Mouse (Mus musculus) hindbrain, postnatal 0 days (tissue): Measurements from ENCODE around the gene Eps8l2. TPM values are rescaled to one million over a fixed set of nuclear protein-coding genes. Genes with fewer than 3 reads are reported as not detected.
A peak's percentile ranks its signal among the peaks of the same experiment; 100 is the strongest.
"Not testable (repeated sequence)": the region's sequence is repeated elsewhere in the genome, so short reads cannot be mapped to it uniquely, and the experiment has no call there.

Source experiments
- ATAC-seq: fragments of 200-750 bp; cut with Nextera tagmentation; 2 replicates; pipeline ENCODE4 v1.8.0; 2017; ENCODE audit warnings: mild to moderate bottlenecking, moderate TSS enrichment, moderate library complexity
- DNase-seq: peaks from one replicate; pipeline ENCODE4 v3.0.0-alpha.2; 2015; ENCODE audit warnings: low spot score
- H3K27ac ChIP-seq: fragments of 300-500 bp; sonication (generic); 2 replicates; pipeline ENCODE4 v1.5.1; 2014; ENCODE audit warnings: mild to moderate bottlenecking
- H3K27me3 ChIP-seq: fragments of 300-500 bp; sonication (generic); 2 replicates; pipeline ENCODE4 v1.6.1; 2014; ENCODE audit warnings: low read length, mixed read lengths; ENCODE audit not compliant: insufficient read depth
- H3K36me3 ChIP-seq: fragments of 300-500 bp; sonication (generic); 2 replicates; pipeline ENCODE4 v1.6.1; 2014; ENCODE audit warnings: low read length, mixed read lengths; ENCODE audit not compliant: insufficient read depth
- H3K4me1 ChIP-seq: fragments of 300-500 bp; sonication (generic); 2 replicates; pipeline ENCODE4 v1.6.1; 2014; ENCODE audit warnings: antibody characterized with exemption, low read length, mixed read lengths; ENCODE audit not compliant: insufficient read depth
- H3K4me2 ChIP-seq: fragments of 300-500 bp; sonication (generic); 2 replicates; pipeline ENCODE4 v1.6.1; 2014; ENCODE audit warnings: low read depth, mild to moderate bottlenecking, low read length, moderate library complexity, mixed read lengths
- H3K4me3 ChIP-seq: fragments of 300-500 bp; sonication (generic); 2 replicates; pipeline ENCODE4 v1.5.1; 2014; ENCODE audit warnings: low read length
- H3K9ac ChIP-seq: fragments of 300-500 bp; sonication (generic); replicated peaks from 2 replicates; pipeline ENCODE4 v1.6.1; 2014; ENCODE audit warnings: mild to moderate bottlenecking, low read length, moderate library complexity, mixed read lengths
- H3K9me3 ChIP-seq: fragments of 300-500 bp; sonication (generic); 2 replicates; pipeline ENCODE4 v1.6.1; 2016; ENCODE audit warnings: low read length, mixed read lengths
- CTCF ChIP-seq: IDR thresholded peaks from 2 replicates; pipeline ENCODE4 v1.5.1; 2016; ENCODE audit warnings: antibody characterized with exemption, control low read depth, low read depth
- WGBS: fragments of 180-500 bp; shearing (Covaris S2); extraction: QIAGEN DNeasy Blood & Tissue Kit; methylation state at CpG from one replicate; pipeline ENCODE4 v1.1.7; 2014; 5-methylcytosine and 5-hydroxymethylcytosine counted together
- polyA plus RNA-seq: library from polyadenylated mRNA; unstranded; fragments of >200 nt; fragmentation: Nextera tagmentation; extraction: Ambion mirVana; gene quantifications from 2 replicates; pipeline ENCODE4 v1.2.1, GENCODE M21; 2015
- total RNA-seq: library from RNA; depleted of rRNA; stranded (reverse); fragments of >200 nt; gene quantifications from 2 replicates; pipeline ENCODE4 v1.2.3, GENCODE M21; 2014; rRNA removed

Gene Eps8l2
- total and polyA plus RNA-seq, 2 experiments from 2014 or later = 1.5 to 3.9 TPM

GRCm38 (mm10) chr7:141403305-141403704 is 64.6 kb downstream of the Eps8l2 start:
- Histone ChIP-seq H3K4me1 (no peaks in the 10 kb centered on the region), H3K9me3 (no peaks in the 10 kb centered on the region), H3K4me3 (no peak overlapping the region), H3K4me2 (no peak overlapping the region), H3K27ac (no peak overlapping the region), H3K36me3 (peaks cover 35% of the 10 kb centered on the region), H3K27me3 (no peaks in the 10 kb centered on the region), H3K9ac (no peak overlapping the region)
- TF ChIP-seq CTCF = peak; percentile 88
- WGBS = 36% methylated on average over 5 of the region's 5 CpGs
- DNase-seq (peak; percentile 64), ATAC-seq (peak; percentile 83)

DNA sequence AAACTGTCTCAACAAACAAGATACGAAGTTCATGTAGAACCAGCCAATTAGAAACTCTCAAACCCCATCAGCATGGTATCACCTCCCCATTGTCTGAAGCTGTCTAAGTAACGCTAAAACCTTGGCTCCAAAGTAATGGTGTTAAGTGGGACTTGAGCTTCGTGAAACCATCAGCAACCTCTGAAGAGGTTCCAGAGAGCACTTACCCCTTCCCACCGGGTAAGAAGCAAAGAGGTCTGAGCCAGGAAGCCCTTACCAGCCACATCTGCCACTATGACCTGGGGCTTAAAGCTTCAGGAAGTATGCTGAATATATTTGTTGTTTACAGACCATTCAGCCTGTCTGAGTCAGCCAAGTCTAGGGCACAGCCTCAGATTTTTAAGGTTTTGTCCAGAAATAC is 66.8 kb downstream of the Eps8l2 start:
- DNase-seq (no peak), ATAC-seq (no peak)
- Histone ChIP-seq H3K4me3 (no peak overlapping the region), H3K36me3 (peaks cover 22% of the 10 kb centered on the region; the same call in 1 of the 2 replicates), H3K9ac (no peak overlapping the region), H3K27me3 (no peaks in the 10 kb centered on the region), H3K27ac (no peak overlapping the region), H3K9me3 (no peaks in the 10 kb centered on the region), H3K4me2 (no peak overlapping the region), H3K4me1 (no peaks in the 10 kb centered on the region; the same call in 1 of the 2 replicates)
- 87% methylated on average over 4 of the region's 4 CpGs for WGBS
- TF ChIP-seq CTCF = no peak

- H3K36me3 ChIP-seq, H3K4me3 ChIP-seq, H3K27ac ChIP-seq, DNase-seq, H3K27me3 ChIP-seq, ATAC-seq, H3K9ac ChIP-seq, H3K4me1 ChIP-seq, H3K9me3 ChIP-seq, H3K4me2 ChIP-seq: not testable (repeated sequence)
- WGBS = 93% methylated on average over 7 of the region's 7 CpGs
Observed at GRCm38 (mm10) chr7:141407670-141408069, 69.0 kb downstream of the Eps8l2 start.

DNA sequence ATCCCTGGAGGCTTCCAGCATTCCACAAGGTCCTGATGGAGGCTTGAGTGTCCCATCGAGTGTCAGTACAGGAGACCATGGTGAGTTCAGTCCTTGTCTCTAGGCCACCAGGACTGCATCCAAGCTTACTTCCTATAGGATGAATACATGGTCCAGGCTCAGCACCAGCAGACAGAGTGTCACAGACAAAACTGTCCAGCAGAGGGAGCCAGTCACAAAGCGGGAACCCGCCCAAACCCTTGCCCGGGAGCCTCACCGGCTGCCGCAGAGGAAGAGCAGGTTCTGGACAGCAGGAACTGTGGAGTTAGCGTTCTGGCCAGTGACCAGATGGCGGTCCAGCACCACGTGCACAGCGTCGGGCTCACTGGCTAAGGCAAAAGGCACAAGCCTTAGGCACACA is 70.2 kb downstream of the Eps8l2 start:
- no peak overlapping the region for H3K9ac ChIP-seq
- 8% methylated on average over 11 of the region's 11 CpGs for WGBS
- no peaks in the 10 kb centered on the region; the same call in 1 of the 2 replicates for H3K4me1 ChIP-seq
- ATAC-seq (peak; percentile 82), DNase-seq (peak; percentile 93)
- H3K36me3 ChIP-seq = 0 out of 2 replicates have a peak, but pooled peaks cover 3% of the 10 kb centered on the region
- H3K4me2 ChIP-seq = no peak overlapping the region
- no peaks in the 10 kb centered on the region for H3K9me3 ChIP-seq
- peak; percentile 96 for TF ChIP-seq CTCF
- no peak overlapping the region for H3K4me3 ChIP-seq
- H3K27ac ChIP-seq = peak overlapping the region; percentile 51; the same call in 1 of the 2 replicates
- no peaks in the 10 kb centered on the region for H3K27me3 ChIP-seq

DNA sequence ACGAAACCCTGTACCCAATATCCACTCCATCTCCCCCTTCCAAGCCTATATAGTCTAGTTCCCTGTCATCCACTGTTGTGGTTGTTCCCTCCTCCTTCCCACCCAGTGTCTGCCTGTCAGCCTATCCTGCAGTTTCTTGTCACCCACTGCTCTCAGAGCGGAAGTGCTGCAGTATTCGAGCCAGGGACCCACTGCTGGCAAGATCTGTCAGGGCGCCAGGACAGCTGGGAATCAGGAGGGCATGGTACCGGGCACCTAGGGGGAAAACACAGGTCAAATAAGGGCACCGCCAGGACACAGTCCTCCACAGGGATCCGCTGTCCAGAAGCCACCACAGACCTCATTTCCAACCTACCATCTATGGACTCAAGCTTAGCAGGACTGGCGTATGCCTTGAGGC is 72.0 kb downstream of the Eps8l2 start:
- no peak overlapping the region for H3K4me3 ChIP-seq
- no peak for TF ChIP-seq CTCF
- H3K4me1 ChIP-seq = no peaks in the 10 kb centered on the region; the same call in 1 of the 2 replicates
- H3K9me3 ChIP-seq = no peaks in the 10 kb centered on the region
- H3K27ac ChIP-seq = no peak overlapping the region
- WGBS = 85% methylated on average over 8 of the region's 8 CpGs
- 0 out of 2 replicates have a peak, but pooled peaks cover 3% of the 10 kb centered on the region for H3K36me3 ChIP-seq
- DNase-seq = no peak
- no peaks in the 10 kb centered on the region for H3K27me3 ChIP-seq
- H3K9ac ChIP-seq = no peak overlapping the region
- ATAC-seq = no peak
- H3K4me2 ChIP-seq = no peak overlapping the region

- no peak for TF ChIP-seq CTCF
- H3K27me3 ChIP-seq = no peaks in the 10 kb centered on the region
- no peak for ATAC-seq
- DNase-seq = no peak
- 0 out of 2 replicates have a peak, but pooled peaks cover 3% of the 10 kb centered on the region for H3K36me3 ChIP-seq
- no peak overlapping the region for H3K9ac ChIP-seq
- no peak overlapping the region for H3K4me3 ChIP-seq
- no peaks in the 10 kb centered on the region; the same call in 1 of the 2 replicates for H3K4me1 ChIP-seq
- no peaks in the 10 kb centered on the region for H3K9me3 ChIP-seq
- no peak overlapping the region for H3K4me2 ChIP-seq
- 100% methylated on average over 1 of the region's 1 CpGs for WGBS
- H3K27ac ChIP-seq = no peak overlapping the region
Observed at GRCm38 (mm10) chr7:141411667-141412066, 73.0 kb downstream of the Eps8l2 start.

Other genes with a start within 250 kb of the Eps8l2 start
- 1.2 and 19.5 TPM in 2 replicates for gene Sigirr, start 238.3 kb upstream of the Eps8l2 start, total RNA-seq
- 2.4 and 2.6 TPM in 2 replicates for gene Sigirr, start 238.3 kb upstream of the Eps8l2 start, polyA plus RNA-seq
- 0.25 and 2.1 TPM in 2 replicates for gene Ano9, start 221.1 kb upstream of the Eps8l2 start, total RNA-seq
- 0.45 and 0.66 TPM in 2 replicates for gene Ano9, start 221.1 kb upstream of the Eps8l2 start, polyA plus RNA-seq
- 13.6 and 25.6 TPM in 2 replicates for gene Ptdss2, start 216.5 kb upstream of the Eps8l2 start, total RNA-seq
- gene Ptdss2, start 216.5 kb upstream of the Eps8l2 start, polyA plus RNA-seq = 96.1 and 96.8 TPM in 2 replicates
- gene Rnh1, start 166.0 kb upstream of the Eps8l2 start, total RNA-seq = 65.2 and 74.3 TPM in 2 replicates
- gene Rnh1, start 166.0 kb upstream of the Eps8l2 start, polyA plus RNA-seq = 55.3 and 55.7 TPM in 2 replicates
- 115 and 120 TPM in 2 replicates for gene Hras, start 144.9 kb upstream of the Eps8l2 start, total RNA-seq
- 189 and 204 TPM in 2 replicates for gene Hras, start 144.9 kb upstream of the Eps8l2 start, polyA plus RNA-seq
- 9.5 and 19.7 TPM in 2 replicates for gene Lrrc56, start 144.7 kb upstream of the Eps8l2 start, total RNA-seq
- 5.7 and 7.2 TPM in 2 replicates for gene Lrrc56, start 144.7 kb upstream of the Eps8l2 start, polyA plus RNA-seq
- gene Lmntd2, start 124.8 kb upstream of the Eps8l2 start, total RNA-seq = 0.14 TPM in 1 of 2 replicates, not detected in the other
- 0.29 and 0.40 TPM in 2 replicates for gene Lmntd2, start 124.8 kb upstream of the Eps8l2 start, polyA plus RNA-seq
- 24.5 and 35.7 TPM in 2 replicates for gene Rassf7, start 123.0 kb upstream of the Eps8l2 start, total RNA-seq
- gene Rassf7, start 123.0 kb upstream of the Eps8l2 start, polyA plus RNA-seq = 19.6 and 23.3 TPM in 2 replicates
- gene Phrf1, start 110.1 kb upstream of the Eps8l2 start, total RNA-seq = 52.2 and 56.4 TPM in 2 replicates
- 35.6 and 38.0 TPM in 2 replicates for gene Phrf1, start 110.1 kb upstream of the Eps8l2 start, polyA plus RNA-seq
- gene Irf7, start 72.4 kb upstream of the Eps8l2 start, total RNA-seq = 3.9 and 7.0 TPM in 2 replicates
- 3.3 and 5.5 TPM in 2 replicates for gene Irf7, start 72.4 kb upstream of the Eps8l2 start, polyA plus RNA-seq
- not detected in 2 replicates for gene Cdhr5, start 62.1 kb upstream of the Eps8l2 start, total RNA-seq
- gene Cdhr5, start 62.1 kb upstream of the Eps8l2 start, polyA plus RNA-seq = 0.23 TPM in 1 of 2 replicates, not detected in the other
- gene Sct, start 59.7 kb upstream of the Eps8l2 start, total RNA-seq = 3.7 TPM in 1 of 2 replicates, not detected in the other
- gene Sct, start 59.7 kb upstream of the Eps8l2 start, polyA plus RNA-seq = 7.6 and 9.9 TPM in 2 replicates
- 0.54 and 0.94 TPM in 2 replicates for gene Drd4, start 46.9 kb upstream of the Eps8l2 start, total RNA-seq
- 0.73 and 0.79 TPM in 2 replicates for gene Drd4, start 46.9 kb upstream of the Eps8l2 start, polyA plus RNA-seq
- 218 and 220 TPM in 2 replicates for gene Deaf1, start 11.2 kb upstream of the Eps8l2 start, total RNA-seq
- gene Deaf1, start 11.2 kb upstream of the Eps8l2 start, polyA plus RNA-seq = 200 and 237 TPM in 2 replicates
- 31.6 and 36.4 TPM in 2 replicates for gene Tmem80, start 11.1 kb upstream of the Eps8l2 start, total RNA-seq
- gene Tmem80, start 11.1 kb upstream of the Eps8l2 start, polyA plus RNA-seq = 42.0 and 44.9 TPM in 2 replicates
- 156 and 200 TPM in 2 replicates for gene Taldo1, start 53.3 kb downstream of the Eps8l2 start, total RNA-seq
- 252 and 258 TPM in 2 replicates for gene Taldo1, start 53.3 kb downstream of the Eps8l2 start, polyA plus RNA-seq
- 61.2 and 74.4 TPM in 2 replicates for gene Gatd1, start 75.3 kb downstream of the Eps8l2 start, total RNA-seq
- gene Gatd1, start 75.3 kb downstream of the Eps8l2 start, polyA plus RNA-seq = 46.9 and 49.4 TPM in 2 replicates
- gene Cend1, start 90.6 kb downstream of the Eps8l2 start, total RNA-seq = 208 and 246 TPM in 2 replicates
- gene Cend1, start 90.6 kb downstream of the Eps8l2 start, polyA plus RNA-seq = 219 and 255 TPM in 2 replicates
- 126 and 138 TPM in 2 replicates for gene Slc25a22, start 99.0 kb downstream of the Eps8l2 start, total RNA-seq
- 79.9 and 87.3 TPM in 2 replicates for gene Slc25a22, start 99.0 kb downstream of the Eps8l2 start, polyA plus RNA-seq
- gene Pidd1, start 105.1 kb downstream of the Eps8l2 start, total RNA-seq = 3.6 and 4.6 TPM in 2 replicates
- 2.4 and 2.5 TPM in 2 replicates for gene Pidd1, start 105.1 kb downstream of the Eps8l2 start, polyA plus RNA-seq
- 179 and 249 TPM in 2 replicates for gene Rplp2, start 108.5 kb downstream of the Eps8l2 start, total RNA-seq
- gene Rplp2, start 108.5 kb downstream of the Eps8l2 start, polyA plus RNA-seq = 839 and 863 TPM in 2 replicates
- 8.5 and 10.0 TPM in 2 replicates for gene Pnpla2, start 116.3 kb downstream of the Eps8l2 start, total RNA-seq
- gene Pnpla2, start 116.3 kb downstream of the Eps8l2 start, polyA plus RNA-seq = 20.0 and 22.4 TPM in 2 replicates
- 2.1 and 5.0 TPM in 2 replicates for gene Cracr2b, start 122.2 kb downstream of the Eps8l2 start, total RNA-seq
- 6.7 and 9.1 TPM in 2 replicates for gene Cracr2b, start 122.2 kb downstream of the Eps8l2 start, polyA plus RNA-seq
- gene Cd151, start 128.5 kb downstream of the Eps8l2 start, total RNA-seq = 62.6 and 79.4 TPM in 2 replicates
- gene Cd151, start 128.5 kb downstream of the Eps8l2 start, polyA plus RNA-seq = 16.1 and 18.5 TPM in 2 replicates
- gene Polr2l, start 136.3 kb downstream of the Eps8l2 start, total RNA-seq = 25.5 and 46.1 TPM in 2 replicates
- gene Polr2l, start 136.3 kb downstream of the Eps8l2 start, polyA plus RNA-seq = 75.9 and 81.6 TPM in 2 replicates
- 101 and 119 TPM in 2 replicates for gene Tspan4, start 136.4 kb downstream of the Eps8l2 start, total RNA-seq
- gene Tspan4, start 136.4 kb downstream of the Eps8l2 start, polyA plus RNA-seq = 78.2 and 83.9 TPM in 2 replicates
- 34.2 and 55.2 TPM in 2 replicates for gene Chid1, start 201.0 kb downstream of the Eps8l2 start, total RNA-seq
- 47.8 and 48.3 TPM in 2 replicates for gene Chid1, start 201.0 kb downstream of the Eps8l2 start, polyA plus RNA-seq
- 209 and 214 TPM in 2 replicates for gene Ap2a2, start 223.3 kb downstream of the Eps8l2 start, total RNA-seq
- 110 and 115 TPM in 2 replicates for gene Ap2a2, start 223.3 kb downstream of the Eps8l2 start, polyA plus RNA-seq